Mouse (Mus musculus): ENCODE results near the gene Mipep. TPM values are rescaled to one million over a fixed set of nuclear protein-coding genes. Genes with fewer than 3 reads are reported as not detected.

The Mipep gene
- polyA plus RNA-seq, 1 experiment, result 10.3 TPM

GRCm38 (mm10) chr14:60895172-60896000, 111.0 kb downstream of the Mipep start:
- H3K36me3 ChIP-seq (ENCODE audit: control insufficient read depth, insufficient read depth, low read length), result no peaks in the 10 kb centered on the region
- no peak for DNase-seq
- H3K4me3 ChIP-seq (ENCODE audit: control insufficient read depth, insufficient read depth, low read length), result no peak overlapping the region
- no peaks in the 10 kb centered on the region for H3K4me1 ChIP-seq (replicated peaks; ENCODE audit: control insufficient read depth, insufficient read depth, low read length)
- 95% methylated on average over 19 of the region's 19 CpGs for WGBS
- TF ChIP-seq CTCF (IDR thresholded peaks at IDR 0.05; ENCODE audit: borderline replicate concordance, control insufficient read depth, extremely low read depth, insufficient read depth, low read length, poor library complexity), result no peak
- no peak overlapping the region for H3K27ac ChIP-seq (ENCODE audit: control insufficient read depth, insufficient read depth, low read length)
- no peaks in the 10 kb centered on the region for H3K27me3 ChIP-seq (ENCODE audit: control insufficient read depth, insufficient read depth, low read length)

DNA sequence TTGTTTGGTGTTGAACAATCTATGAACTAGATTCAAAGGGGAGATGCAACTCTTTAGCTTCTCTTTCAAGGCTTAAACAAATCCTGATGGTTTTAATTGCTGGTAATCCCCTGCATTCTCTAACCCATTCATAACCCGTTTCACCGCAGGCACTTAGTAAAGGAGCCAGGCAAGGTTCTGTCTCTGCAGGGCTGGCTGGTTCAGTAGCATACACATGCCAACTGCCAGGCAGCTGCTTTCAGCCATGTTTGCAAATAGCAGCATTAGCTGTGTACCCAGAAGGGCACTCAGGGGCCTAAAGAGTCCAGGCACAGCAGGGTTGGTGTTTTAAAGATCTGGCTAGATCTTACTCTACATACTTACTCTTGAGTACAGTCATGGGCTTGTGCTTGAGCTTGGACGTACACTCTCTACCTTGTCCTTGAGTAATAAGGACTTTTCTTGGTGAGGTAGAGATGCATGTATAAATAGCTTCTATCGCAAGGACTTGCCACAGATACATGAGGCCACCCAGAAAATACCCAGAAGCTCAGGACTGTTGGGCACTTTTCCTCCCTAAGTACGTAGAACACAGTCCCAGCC, 113.8 kb downstream of the Mipep start:
- Histone ChIP-seq H3K4me1 (replicated peaks; ENCODE audit: control insufficient read depth, insufficient read depth, low read length) (no peaks in the 10 kb centered on the region), H3K27ac (ENCODE audit: control insufficient read depth, insufficient read depth, low read length) (no peak overlapping the region), H3K4me3 (ENCODE audit: control insufficient read depth, insufficient read depth, low read length) (no peak overlapping the region), H3K27me3 (ENCODE audit: control insufficient read depth, insufficient read depth, low read length) (no peaks in the 10 kb centered on the region), H3K36me3 (ENCODE audit: control insufficient read depth, insufficient read depth, low read length) (no peaks in the 10 kb centered on the region)
- 97% methylated on average over 5 of the region's 5 CpGs for WGBS
- no peak for DNase-seq
- TF ChIP-seq POLR2A (IDR thresholded peaks at IDR 0.05; ENCODE audit: control insufficient read depth, extremely low read depth, insufficient read depth, low read length, poor library complexity) (no peak), CTCF (IDR thresholded peaks at IDR 0.05; ENCODE audit: borderline replicate concordance, control insufficient read depth, extremely low read depth, insufficient read depth, low read length, poor library complexity) (no peak)

DNA sequence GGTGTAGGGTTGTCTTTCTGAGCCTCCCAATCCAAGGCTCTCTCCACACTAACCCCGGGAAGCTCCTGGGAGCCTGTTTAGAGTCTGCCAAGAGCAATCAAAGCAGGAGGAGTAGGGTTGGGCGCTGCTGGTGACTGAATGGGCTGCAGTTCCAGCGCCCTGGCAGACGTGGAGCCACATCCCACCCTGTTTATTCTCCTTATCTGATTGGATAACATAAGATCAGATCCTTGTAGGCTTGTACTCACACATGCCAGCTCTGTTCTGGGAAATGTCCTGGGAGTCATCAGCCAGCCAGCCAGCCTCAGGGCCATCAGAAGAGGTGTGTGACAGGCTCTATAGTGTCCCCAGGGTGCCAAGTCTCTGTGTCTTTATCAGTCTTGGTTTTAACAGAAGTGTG, 120.1 kb downstream of the Mipep start:
- no peaks in the 10 kb centered on the region for H3K36me3 ChIP-seq (ENCODE audit: control insufficient read depth, insufficient read depth, low read length)
- 87% methylated on average over 4 of the region's 4 CpGs for WGBS
- no peaks in the 10 kb centered on the region for H3K4me1 ChIP-seq (replicated peaks; ENCODE audit: control insufficient read depth, insufficient read depth, low read length)
- H3K27ac ChIP-seq (ENCODE audit: control insufficient read depth, insufficient read depth, low read length), result no peak overlapping the region
- no peak for TF ChIP-seq POLR2A (IDR thresholded peaks at IDR 0.05; ENCODE audit: control insufficient read depth, extremely low read depth, insufficient read depth, low read length, poor library complexity)
- no peak for TF ChIP-seq CTCF (IDR thresholded peaks at IDR 0.05; ENCODE audit: borderline replicate concordance, control insufficient read depth, extremely low read depth, insufficient read depth, low read length, poor library complexity)
- H3K4me3 ChIP-seq (ENCODE audit: control insufficient read depth, insufficient read depth, low read length), result no peak overlapping the region
- H3K27me3 ChIP-seq (ENCODE audit: control insufficient read depth, insufficient read depth, low read length), result no peaks in the 10 kb centered on the region
- no peak for DNase-seq

- Histone ChIP-seq H3K36me3 (ENCODE audit: control insufficient read depth, insufficient read depth, low read length) (no peaks in the 10 kb centered on the region), H3K4me3 (ENCODE audit: control insufficient read depth, insufficient read depth, low read length) (no peak overlapping the region), H3K27me3 (ENCODE audit: control insufficient read depth, insufficient read depth, low read length) (no peaks in the 10 kb centered on the region), H3K4me1 (replicated peaks; ENCODE audit: control insufficient read depth, insufficient read depth, low read length) (no peaks in the 10 kb centered on the region), H3K27ac (ENCODE audit: control insufficient read depth, insufficient read depth, low read length) (no peak overlapping the region)
- no peak for DNase-seq
- TF ChIP-seq CTCF (IDR thresholded peaks at IDR 0.05; ENCODE audit: borderline replicate concordance, control insufficient read depth, extremely low read depth, insufficient read depth, low read length, poor library complexity), result no peak
- TF ChIP-seq POLR2A (IDR thresholded peaks at IDR 0.05; ENCODE audit: control insufficient read depth, extremely low read depth, insufficient read depth, low read length, poor library complexity), result no peak
- WGBS, result 90% methylated on average over 10 of the region's 10 CpGs
These were observed 122.3 kb downstream of the Mipep start for GRCm38 (mm10) chr14:60906421-60907374.

DNA sequence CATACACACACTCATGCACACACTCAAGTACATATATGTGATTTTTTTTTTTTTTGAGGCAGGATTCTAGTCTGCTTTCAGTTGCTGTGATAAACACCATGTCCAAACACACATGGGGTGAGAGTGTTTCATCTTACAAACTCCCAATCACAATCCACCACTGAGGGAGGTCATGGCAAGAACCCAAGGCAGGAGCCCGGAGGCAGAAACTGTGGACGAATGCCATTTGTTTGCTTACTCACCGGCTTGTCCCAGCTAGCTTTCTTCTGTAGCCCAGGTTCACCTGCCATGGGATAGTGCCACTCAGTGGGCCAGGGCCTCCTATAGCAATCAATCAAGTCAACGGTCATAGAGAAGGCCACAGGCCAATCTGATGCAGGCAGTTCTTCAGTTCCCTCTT, 125.0 kb downstream of the Mipep start:
- no peaks in the 10 kb centered on the region for H3K36me3 ChIP-seq (ENCODE audit: control insufficient read depth, insufficient read depth, low read length)
- no peak for DNase-seq
- no peaks in the 10 kb centered on the region for H3K4me1 ChIP-seq (replicated peaks; ENCODE audit: control insufficient read depth, insufficient read depth, low read length)
- no peaks in the 10 kb centered on the region for H3K27me3 ChIP-seq (ENCODE audit: control insufficient read depth, insufficient read depth, low read length)
- 96% methylated on average over 4 of the region's 4 CpGs for WGBS
- TF ChIP-seq CTCF (IDR thresholded peaks at IDR 0.05; ENCODE audit: borderline replicate concordance, control insufficient read depth, extremely low read depth, insufficient read depth, low read length, poor library complexity) (no peak), POLR2A (IDR thresholded peaks at IDR 0.05; ENCODE audit: control insufficient read depth, extremely low read depth, insufficient read depth, low read length, poor library complexity) (no peak)
- H3K4me3 ChIP-seq (ENCODE audit: control insufficient read depth, insufficient read depth, low read length), result no peak overlapping the region
- no peak overlapping the region for H3K27ac ChIP-seq (ENCODE audit: control insufficient read depth, insufficient read depth, low read length)
